Mouse (Mus musculus): ENCODE data around the gene Rac1. TPM values are rescaled to one million over a fixed set of nuclear protein-coding genes. Genes with fewer than 3 reads are reported as not detected.
A peak's percentile ranks its signal among the peaks of the same experiment; 100 is the strongest.

The Rac1 gene
- total RNA-seq, 2 experiments from 2014 or later: 319 to 385 TPM

DNA sequence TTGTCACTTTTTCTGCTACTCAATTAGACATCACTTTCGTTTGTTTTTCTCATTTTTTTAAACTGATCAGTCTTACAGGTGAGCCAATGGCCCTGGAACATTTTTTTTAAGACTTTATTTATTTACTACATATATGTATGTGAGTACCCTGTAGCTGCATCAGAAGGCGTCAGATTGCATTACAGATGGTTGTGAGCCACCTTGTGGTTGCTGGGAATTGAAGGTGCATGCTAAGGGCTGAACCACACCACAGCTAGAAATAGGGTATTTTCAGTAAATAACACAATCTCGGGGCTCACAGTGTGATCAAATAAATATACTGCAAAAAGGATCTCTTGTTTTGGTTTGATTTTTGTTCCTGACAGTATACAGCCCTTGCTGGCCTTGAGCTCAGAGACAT, 30.4 kb downstream of the Rac1 start:
- no peak for DNase-seq (ENCODE audit: low spot score in 2 of 2)

GRCm38 (mm10) chr5:143495708-143496107, 32.1 kb downstream of the Rac1 start:
- no peak for DNase-seq (ENCODE audit: low spot score in 2 of 2)

DNA sequence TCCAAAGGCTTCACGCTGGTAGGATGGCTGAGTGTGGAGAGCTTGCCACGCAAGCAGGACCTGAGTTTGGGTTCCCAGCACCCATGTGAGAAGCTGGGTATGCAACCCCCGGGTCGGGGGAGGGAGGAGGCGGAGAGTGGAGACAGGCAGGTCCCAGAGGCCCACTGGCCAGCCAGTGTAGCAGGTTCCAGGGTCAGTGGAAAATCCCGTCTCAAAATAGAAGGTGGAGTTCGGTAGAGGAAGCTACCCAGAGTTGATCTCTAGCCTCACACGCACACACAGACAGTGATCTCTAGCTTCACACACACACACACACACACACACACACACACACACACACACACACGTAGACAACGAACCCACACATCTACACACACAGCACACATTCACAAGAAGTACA, 34.7 kb downstream of the Rac1 start:
- DNase-seq (ENCODE audit: low spot score in 2 of 2): no peak

DNA sequence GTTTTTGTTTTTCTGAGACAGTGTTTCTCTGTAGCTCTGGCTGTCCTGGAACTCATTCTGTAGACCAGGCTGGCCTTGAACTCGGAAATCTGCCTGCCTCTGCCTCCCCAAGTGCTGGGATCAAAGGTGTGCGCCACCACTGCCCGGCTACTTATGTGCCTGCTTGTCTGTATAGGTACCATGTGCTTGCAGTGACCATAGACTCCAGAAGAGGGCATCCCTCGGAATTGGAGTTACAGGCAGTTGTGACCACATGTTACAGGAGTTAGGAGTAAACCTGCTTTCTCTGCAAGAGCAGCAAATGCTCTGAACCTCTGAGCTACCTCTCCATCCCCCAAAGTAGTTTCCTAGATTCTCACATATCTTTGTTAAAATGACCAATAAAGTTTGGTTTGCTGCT, 36.1 kb downstream of the Rac1 start:
- no peak for DNase-seq (ENCODE audit: low spot score in 2 of 2)

- DNase-seq (ENCODE audit: low spot score in 2 of 2): no peak
Measured at GRCm38 (mm10) chr5:143489749-143490342, 38.0 kb downstream of the Rac1 start.

GRCm38 (mm10) chr5:143487998-143488397, 39.8 kb downstream of the Rac1 start:
- DNase-seq (ENCODE audit: low spot score in 2 of 2): no peak

GRCm38 (mm10) chr5:143487193-143487592, 40.6 kb downstream of the Rac1 start:
- no peak for DNase-seq (ENCODE audit: low spot score in 2 of 2)

GRCm38 (mm10) chr5:143484955-143485354, 42.9 kb downstream of the Rac1 start:
- no peak for DNase-seq (ENCODE audit: low spot score in 2 of 2)

GRCm38 (mm10) chr5:143477901-143478300, 49.9 kb downstream of the Rac1 start:
- DNase-seq (ENCODE audit: low spot score in 2 of 2): peak in 1 of 2 experiments; percentile 4

DNA sequence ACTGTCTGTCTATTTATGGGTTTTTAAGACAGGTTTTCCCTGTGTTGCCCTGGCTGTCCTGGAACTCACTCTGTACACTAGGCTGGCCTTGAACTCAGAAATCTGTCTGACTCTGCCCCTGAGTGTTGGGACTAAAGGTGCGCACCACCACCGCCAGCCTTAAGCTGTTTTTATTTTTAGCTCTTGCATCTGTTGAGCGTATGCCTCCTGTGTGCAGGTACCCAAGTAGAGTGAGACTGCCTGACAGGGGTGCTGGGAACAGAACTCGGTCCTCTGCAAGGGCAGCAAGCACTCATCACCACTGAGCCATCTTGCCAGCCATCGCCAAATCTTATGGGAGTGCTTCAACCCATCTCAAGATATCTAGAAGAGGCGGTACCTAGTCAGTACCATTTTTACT, 51.8 kb downstream of the Rac1 start:
- DNase-seq (ENCODE audit: low spot score in 2 of 2): peak in 1 of 2 experiments; percentile 14

- DNase-seq (ENCODE audit: low spot score in 2 of 2): peak; percentile 21 to 37
Measured at GRCm38 (mm10) chr5:143475153-143475844, 52.5 kb downstream of the Rac1 start.

GRCm38 (mm10) chr5:143471953-143472618, 55.8 kb downstream of the Rac1 start:
- peak in 1 of 2 experiments; percentile 17 for DNase-seq (ENCODE audit: low spot score in 2 of 2)

- DNase-seq (ENCODE audit: low spot score in 2 of 2): peak in 1 of 2 experiments; percentile 12
Measured at GRCm38 (mm10) chr5:143471165-143471546, 56.7 kb downstream of the Rac1 start.

DNA sequence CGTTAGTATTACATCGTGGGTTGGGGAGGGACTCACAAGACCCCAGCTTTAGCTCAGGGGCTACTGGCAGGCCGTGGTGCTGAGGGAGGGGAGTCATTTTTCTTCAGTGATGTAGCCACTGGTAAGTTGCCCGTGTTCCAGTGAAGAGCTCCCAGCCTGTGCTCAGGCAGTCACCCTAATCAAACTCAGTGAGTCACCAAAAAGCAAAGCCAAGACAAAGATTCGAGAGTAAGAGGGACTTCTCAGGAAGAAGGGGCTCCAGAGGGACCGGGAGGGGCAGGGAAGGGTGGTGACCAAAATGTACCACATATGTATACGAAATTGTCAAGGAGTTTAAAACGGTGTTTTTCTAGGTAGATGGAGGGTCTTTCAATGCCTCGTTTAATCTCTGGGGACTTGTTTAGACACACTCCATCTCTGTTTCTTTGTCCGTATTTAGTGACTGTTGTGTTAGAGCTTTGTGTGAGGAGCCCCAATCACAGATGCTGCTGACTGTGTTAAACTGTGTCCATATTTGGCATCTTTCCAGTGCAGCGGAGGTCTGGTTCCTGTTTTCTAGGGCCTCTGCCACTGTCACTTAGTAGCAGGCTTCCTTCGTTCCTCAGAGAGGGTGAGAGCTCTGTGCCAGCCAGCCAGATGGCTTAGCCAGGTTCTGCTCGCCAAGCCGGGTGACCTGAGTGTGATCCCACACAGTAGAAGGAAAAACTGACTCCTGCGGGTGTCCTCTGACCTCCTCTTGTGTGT, 57.2 kb downstream of the Rac1 start:
- DNase-seq (ENCODE audit: low spot score in 2 of 2): peak in 1 of 2 experiments; percentile 26

DNA sequence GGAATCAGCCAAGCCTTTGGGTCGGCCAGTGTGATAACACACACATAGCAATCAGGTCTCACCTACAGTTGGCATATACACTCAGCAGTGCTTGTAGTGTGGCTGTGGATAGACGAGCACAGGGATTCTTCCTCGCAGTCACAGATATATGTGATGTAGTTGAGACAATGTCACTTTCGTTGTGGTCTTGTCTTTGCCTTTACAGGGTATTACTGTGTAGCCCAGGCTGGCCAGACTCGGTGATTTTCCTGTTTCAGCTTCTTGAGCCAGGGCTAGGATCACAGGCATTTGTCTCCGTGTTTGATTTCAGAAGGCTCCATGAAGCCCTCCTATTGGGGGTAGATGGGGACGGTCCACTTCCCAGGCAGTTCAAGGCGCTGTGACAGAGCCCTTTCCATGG, 58.2 kb downstream of the Rac1 start:
- DNase-seq (ENCODE audit: low spot score in 2 of 2): peak in 1 of 2 experiments; percentile 7

DNA sequence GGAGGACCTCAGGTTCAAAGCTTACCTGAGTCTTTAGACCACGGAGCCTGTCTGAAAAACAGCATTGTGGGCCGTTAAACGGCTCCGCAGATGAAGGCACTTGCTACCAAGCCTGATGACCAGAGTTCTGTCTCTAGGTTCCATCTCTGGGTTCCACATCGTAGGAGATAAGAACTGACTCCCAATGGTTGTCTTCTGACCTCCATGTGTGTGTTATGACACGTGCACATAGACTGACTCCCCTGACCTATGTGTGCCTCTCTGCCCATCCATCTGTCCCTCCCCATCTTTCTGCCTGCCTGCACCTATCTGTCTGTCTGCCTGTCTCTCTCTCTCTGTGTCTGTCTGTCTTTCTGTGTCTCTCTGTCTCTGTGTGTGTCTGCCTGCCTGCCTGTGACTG, 59.9 kb downstream of the Rac1 start:
- peak in 1 of 2 experiments; percentile 12 for DNase-seq (ENCODE audit: low spot score in 2 of 2)

DNA sequence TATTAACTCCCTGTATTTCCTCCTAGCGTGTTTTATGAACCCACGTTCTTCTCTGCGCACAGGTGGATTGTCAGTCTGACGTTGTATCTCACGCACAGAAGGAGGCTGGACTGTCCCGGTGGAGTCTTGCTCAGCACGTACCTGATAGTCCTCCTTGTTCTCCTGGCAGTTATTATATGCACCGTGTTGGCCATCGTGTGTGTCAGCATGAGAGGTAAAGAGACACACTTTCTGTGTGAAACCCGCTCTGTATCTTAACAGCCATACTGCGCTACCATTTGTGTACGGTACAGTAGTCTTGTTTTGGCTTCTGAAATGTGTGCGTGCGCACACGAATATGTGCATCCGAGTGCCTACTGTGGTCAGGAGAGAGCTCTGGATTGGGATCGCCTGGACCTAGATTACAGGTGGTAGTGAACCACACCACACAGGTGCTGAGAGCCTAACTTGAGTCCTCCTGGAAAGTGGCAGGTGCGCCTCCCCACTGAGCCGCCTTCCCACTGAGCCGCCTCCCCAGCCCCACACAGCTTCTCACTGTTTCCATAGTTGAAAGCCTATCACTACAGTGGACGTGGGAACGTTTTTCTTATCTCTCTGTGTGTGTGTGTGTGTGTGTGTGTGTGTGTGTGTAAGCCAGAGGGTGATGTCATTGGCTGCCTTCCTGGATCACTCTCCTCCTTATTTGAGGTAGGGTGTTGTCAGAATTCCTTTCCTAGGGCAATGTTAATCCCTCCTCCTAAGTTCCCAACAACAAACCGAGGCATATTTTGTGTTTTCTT, 60.8 kb downstream of the Rac1 start:
- DNase-seq (ENCODE audit: low spot score in 2 of 2): no peak

GRCm38 (mm10) chr5:143465156-143466085, 62.4 kb downstream of the Rac1 start:
- DNase-seq (ENCODE audit: low spot score in 2 of 2): peak in 1 of 2 experiments; percentile 10

GRCm38 (mm10) chr5:143464757-143465118, 63.1 kb downstream of the Rac1 start:
- DNase-seq (ENCODE audit: low spot score in 2 of 2): no peak

Measured in adrenal gland, adult 18-20 months (tissue).